Mouse (Mus musculus): ENCODE measurements around the gene Rnf126.

DNA sequence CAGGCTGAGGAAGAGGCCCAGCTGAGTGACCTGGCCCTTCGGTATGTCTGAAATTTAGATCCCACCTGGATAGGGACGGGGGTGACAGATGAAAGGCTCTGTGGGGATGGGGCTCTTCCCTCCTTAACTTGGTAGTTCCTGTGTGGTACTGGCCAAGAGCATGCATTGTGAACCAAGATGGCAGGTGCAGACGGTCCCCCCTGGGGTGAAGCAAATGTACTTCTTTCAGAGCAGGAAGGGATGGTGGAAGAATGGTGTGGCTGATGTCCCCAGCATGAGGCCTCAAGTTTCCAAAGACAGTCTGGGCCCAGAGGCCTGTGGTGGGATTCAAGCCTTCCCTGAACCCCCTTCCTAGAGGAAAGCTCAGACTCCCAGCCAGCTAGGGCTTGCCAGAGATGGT lies 10.9 kb downstream of the Rnf126 start:
- TF ChIP-seq POLR2A (IDR thresholded peaks at IDR 0.05; ENCODE audit: borderline replicate concordance, low read depth, low read length) (no peak), CTCF (IDR thresholded peaks at IDR 0.05; ENCODE audit: low read depth, low read length) (no peak)
